Mouse (Mus musculus) embryonic facial prominence, embryonic 10.5 days (tissue): ENCODE results near the gene Fam234b. TPM values are rescaled to one million over a fixed set of nuclear protein-coding genes. Genes with fewer than 3 reads are reported as not detected.
A peak's percentile ranks its signal among the peaks of the same experiment; 100 is the strongest.

Experiments used
- DNase-seq: peaks from one replicate; pipeline ENCODE4 v3.0.0-alpha.2; 2017; ENCODE audit warnings: low spot score
- H3K27ac ChIP-seq: fragments of 300-500 bp; sonication (generic); replicated peaks from 2 replicates; pipeline ENCODE4 v1.5.1; 2016; ENCODE audit warnings: mild to moderate bottlenecking
- H3K27me3 ChIP-seq: fragments of 300-500 bp; sonication (generic); replicated peaks from 2 replicates; pipeline ENCODE4 v1.6.1; 2016; ENCODE audit warnings: low read depth, mild to moderate bottlenecking; ENCODE audit not compliant: poor library complexity, severe bottlenecking
- H3K36me3 ChIP-seq: fragments of 300-500 bp; sonication (generic); replicated peaks from 2 replicates; pipeline ENCODE4 v1.6.1; 2016; ENCODE audit warnings: mild to moderate bottlenecking, moderate library complexity
- H3K4me1 ChIP-seq: fragments of 300-500 bp; sonication (generic); 2 replicates; pipeline ENCODE4 v1.6.1; 2016
- H3K4me3 ChIP-seq: fragments of 300-500 bp; sonication (generic); 2 replicates; pipeline ENCODE4 v1.5.1; 2016; ENCODE audit warnings: mild to moderate bottlenecking, moderate library complexity
- H3K9me3 ChIP-seq: fragments of 300-500 bp; sonication (generic); 2 replicates; pipeline ENCODE4 v1.6.1; 2016; ENCODE audit warnings: mild to moderate bottlenecking
- WGBS: fragments of 180-500 bp; shearing (Covaris S2); methylation state at CpG from one replicate; pipeline ENCODE4 v1.1.7; 2016; 5-methylcytosine and 5-hydroxymethylcytosine counted together
- polyA plus RNA-seq: library from polyadenylated mRNA; unstranded; fragments of >200 nt; fragmentation: Nextera tagmentation; extraction: Ambion mirVana; gene quantifications from 2 replicates; pipeline ENCODE4 v1.2.1, GENCODE M21; 2016

Gene Fam234b
- polyA plus RNA-seq, 1 experiment from 2014 or later = 18.4 TPM

- no peak for DNase-seq
- 59% methylated on average over 6 of the region's 6 CpGs for WGBS
- no peaks in the 10 kb centered on the region for H3K9me3 ChIP-seq
- no peaks in the 10 kb centered on the region for H3K36me3 ChIP-seq
- no peak overlapping the region for H3K4me3 ChIP-seq
- no peak overlapping the region for H3K27ac ChIP-seq
- peaks cover 1% of the 10 kb centered on the region for H3K4me1 ChIP-seq
- no peaks in the 10 kb centered on the region for H3K27me3 ChIP-seq
These were observed 6.0 kb downstream of the Fam234b start for GRCm38 (mm10) chr6:135203737-135204136.

- WGBS = 71% methylated on average over 4 of the region's 4 CpGs
- Histone ChIP-seq H3K27me3 (no peaks in the 10 kb centered on the region), H3K27ac (no peak overlapping the region), H3K9me3 (no peaks in the 10 kb centered on the region), H3K4me1 (no peaks in the 10 kb centered on the region), H3K36me3 (no peaks in the 10 kb centered on the region), H3K4me3 (no peak overlapping the region)
- no peak for DNase-seq
These were observed 7.1 kb downstream of the Fam234b start for GRCm38 (mm10) chr6:135204869-135205268.

GRCm38 (mm10) chr6:135205802-135206201, 8.0 kb downstream of the Fam234b start:
- WGBS = 84% methylated on average over 4 of the region's 4 CpGs
- H3K36me3 ChIP-seq = no peaks in the 10 kb centered on the region

DNA sequence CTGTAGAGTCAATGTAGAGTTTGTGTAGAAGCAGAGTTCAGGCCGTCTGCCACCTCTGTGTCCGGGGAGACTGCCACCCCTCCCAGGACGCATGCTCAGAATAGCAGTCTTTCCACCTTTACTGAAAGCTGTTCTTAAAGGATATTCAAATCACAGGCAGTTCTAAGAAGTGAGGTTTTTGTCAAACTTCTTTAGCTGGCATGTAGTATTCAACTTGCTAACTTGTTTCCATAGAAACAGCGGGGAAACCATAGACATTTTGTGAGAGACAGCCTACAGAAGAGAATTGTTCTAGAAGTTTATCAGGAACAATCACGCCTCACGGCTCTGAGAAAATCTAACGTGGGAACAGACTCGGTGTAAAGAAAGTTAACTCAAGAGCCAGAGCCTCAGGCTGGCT, 9.1 kb downstream of the Fam234b start:
- Histone ChIP-seq H3K9me3 (no peaks in the 10 kb centered on the region), H3K4me1 (no peaks in the 10 kb centered on the region), H3K27me3 (no peaks in the 10 kb centered on the region), H3K27ac (no peak overlapping the region), H3K36me3 (no peaks in the 10 kb centered on the region), H3K4me3 (no peak overlapping the region)
- WGBS = 79% methylated on average over 8 of the region's 8 CpGs
- no peak for DNase-seq

More at GRCm38 (mm10) chr6:135205802-135206201, 8.0 kb downstream of the Fam234b start:
- Histone ChIP-seq H3K27me3 (no peaks in the 10 kb centered on the region), H3K4me1 (no peaks in the 10 kb centered on the region), H3K9me3 (no peaks in the 10 kb centered on the region), H3K27ac (no peak overlapping the region), H3K4me3 (no peak overlapping the region)
- DNase-seq = no peak

- no peaks in the 10 kb centered on the region for H3K4me1 ChIP-seq
- no peaks in the 10 kb centered on the region for H3K27me3 ChIP-seq
- 85% methylated on average over 7 of the region's 7 CpGs for WGBS
- no peak overlapping the region for H3K4me3 ChIP-seq
- H3K36me3 ChIP-seq = peaks cover 6% of the 10 kb centered on the region
- no peak for DNase-seq
- no peak overlapping the region for H3K27ac ChIP-seq
- H3K9me3 ChIP-seq = no peaks in the 10 kb centered on the region
These were observed 13.4 kb downstream of the Fam234b start for GRCm38 (mm10) chr6:135211169-135211568.

- Histone ChIP-seq H3K9me3 (no peaks in the 10 kb centered on the region), H3K36me3 (peaks cover 12% of the 10 kb centered on the region), H3K27ac (no peak overlapping the region), H3K4me1 (no peaks in the 10 kb centered on the region), H3K27me3 (no peaks in the 10 kb centered on the region), H3K4me3 (no peak overlapping the region)
- 76% methylated on average over 1 of the region's 2 CpGs for WGBS
- no peak for DNase-seq
These were observed 14.9 kb downstream of the Fam234b start for GRCm38 (mm10) chr6:135212666-135213065.

DNA sequence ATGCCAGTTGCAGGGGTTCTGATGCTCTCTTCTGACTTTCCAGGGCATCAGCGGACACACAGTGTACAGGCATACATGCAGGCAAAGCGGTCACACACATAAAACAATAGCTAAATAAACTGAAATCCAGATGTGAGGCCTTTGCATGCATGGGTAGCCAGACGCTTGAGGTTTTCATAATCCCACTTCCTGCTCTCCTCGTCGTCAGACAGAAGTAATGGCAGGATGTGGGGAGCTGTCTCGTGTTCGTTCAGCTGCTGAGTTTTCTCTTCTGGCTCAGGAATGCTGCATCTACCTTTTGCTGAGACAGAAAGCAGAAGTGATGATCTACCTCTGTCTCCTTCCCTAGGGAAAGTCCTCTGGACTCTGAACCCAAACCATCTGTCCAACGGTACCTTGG, 20.6 kb downstream of the Fam234b start:
- Histone ChIP-seq H3K4me1 (no peaks in the 10 kb centered on the region; the same call in 1 of the 2 replicates), H3K36me3 (peaks cover 12% of the 10 kb centered on the region), H3K4me3 (no peak overlapping the region), H3K9me3 (no peaks in the 10 kb centered on the region), H3K27ac (no peak overlapping the region; the same call in 1 of the 2 replicates), H3K27me3 (no peaks in the 10 kb centered on the region)
- 73% methylated on average over 8 of the region's 8 CpGs for WGBS
- no peak for DNase-seq

- Histone ChIP-seq H3K27ac (no peak overlapping the region), H3K4me3 (no peak overlapping the region), H3K36me3 (peaks cover 5% of the 10 kb centered on the region), H3K27me3 (no peaks in the 10 kb centered on the region), H3K9me3 (no peaks in the 10 kb centered on the region), H3K4me1 (peaks cover 8% of the 10 kb centered on the region)
- 87% methylated on average over 5 of the region's 5 CpGs for WGBS
- no peak for DNase-seq
These were observed 22.1 kb downstream of the Fam234b start for GRCm38 (mm10) chr6:135219916-135220315.

GRCm38 (mm10) chr6:135223786-135224416, 26.1 kb downstream of the Fam234b start:
- H3K27me3 ChIP-seq = no peaks in the 10 kb centered on the region
- H3K4me3 ChIP-seq = no peak overlapping the region
- no peak overlapping the region; the same call in 1 of the 2 replicates for H3K27ac ChIP-seq
- no peak for DNase-seq
- peaks cover 21% of the 10 kb centered on the region for H3K4me1 ChIP-seq
- WGBS = 68% methylated on average over 6 of the region's 6 CpGs
- H3K36me3 ChIP-seq = no peaks in the 10 kb centered on the region; the same call in none of the 2 replicates
- no peaks in the 10 kb centered on the region for H3K9me3 ChIP-seq

DNA sequence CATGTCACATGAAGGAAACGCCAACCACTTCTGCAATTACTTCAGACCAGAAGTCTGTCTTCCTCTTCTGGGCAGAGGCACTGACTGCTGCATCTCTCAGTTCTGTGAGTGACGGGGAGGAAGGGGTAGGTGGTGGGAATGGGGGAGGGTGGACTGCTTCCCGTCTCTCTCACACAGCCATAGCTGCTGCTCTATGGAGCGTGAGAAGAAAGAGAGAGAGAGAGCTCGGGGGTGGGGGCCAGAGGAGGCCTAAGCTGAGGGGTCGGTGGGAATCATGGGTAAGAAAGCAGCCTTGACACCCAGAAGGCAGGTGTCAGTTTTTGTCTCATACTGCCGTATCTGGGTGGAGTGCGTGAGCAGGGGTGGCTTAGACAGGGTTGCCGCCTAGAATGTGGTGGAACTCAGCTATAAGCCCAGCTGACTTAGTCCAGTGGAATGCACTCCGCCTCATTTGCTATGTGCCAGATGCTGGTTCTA, 30.7 kb downstream of the Fam234b start:
- Histone ChIP-seq H3K27ac (no peak overlapping the region), H3K36me3 (peaks cover 6% of the 10 kb centered on the region; the same call in 1 of the 2 replicates), H3K4me1 (peaks cover 19% of the 10 kb centered on the region), H3K27me3 (no peaks in the 10 kb centered on the region), H3K9me3 (no peaks in the 10 kb centered on the region), H3K4me3 (no peak overlapping the region)
- peak; percentile 18 for DNase-seq
- 54% methylated on average over 10 of the region's 10 CpGs for WGBS

GRCm38 (mm10) chr6:135230586-135230985, 32.8 kb downstream of the Fam234b start:
- Histone ChIP-seq H3K27me3 (no peaks in the 10 kb centered on the region), H3K27ac (no peak overlapping the region), H3K4me3 (no peak overlapping the region), H3K9me3 (no peaks in the 10 kb centered on the region), H3K4me1 (peaks cover 8% of the 10 kb centered on the region), H3K36me3 (peaks cover 12% of the 10 kb centered on the region; the same call in 1 of the 2 replicates)
- WGBS = 89% methylated on average over 6 of the region's 6 CpGs
- DNase-seq = no peak

GRCm38 (mm10) chr6:135232443-135233182, 34.8 kb downstream of the Fam234b start:
- Histone ChIP-seq H3K4me1 (peaks cover 8% of the 10 kb centered on the region), H3K27ac (no peak overlapping the region), H3K36me3 (peaks cover 14% of the 10 kb centered on the region; the same call in 1 of the 2 replicates), H3K9me3 (no peaks in the 10 kb centered on the region), H3K4me3 (no peak overlapping the region), H3K27me3 (no peaks in the 10 kb centered on the region)
- 81% methylated on average over 12 of the region's 12 CpGs for WGBS
- no peak for DNase-seq

GRCm38 (mm10) chr6:135235742-135236141, 38.0 kb downstream of the Fam234b start:
- peaks cover 4% of the 10 kb centered on the region; the same call in 1 of the 2 replicates for H3K4me1 ChIP-seq
- peaks cover 11% of the 10 kb centered on the region; the same call in 1 of the 2 replicates for H3K36me3 ChIP-seq
- H3K27me3 ChIP-seq = no peaks in the 10 kb centered on the region
- 93% methylated on average over 3 of the region's 3 CpGs for WGBS
- DNase-seq = no peak
- H3K9me3 ChIP-seq = no peaks in the 10 kb centered on the region
- H3K4me3 ChIP-seq = no peak overlapping the region
- no peak overlapping the region for H3K27ac ChIP-seq
